Mouse (Mus musculus) kidney, embryonic 15.5 days (tissue): ENCODE measurements around the gene Trappc3. TPM values are rescaled to one million over a fixed set of nuclear protein-coding genes. Genes with fewer than 3 reads are reported as not detected.

Experiments
- ATAC-seq: fragments of 200-750 bp; cut with Nextera tagmentation; replicated peaks from 2 replicates; pipeline ENCODE4 v1.8.0; 2017; ENCODE audit warnings: moderate TSS enrichment; ENCODE audit not compliant: low FRiP score
- H3K27ac ChIP-seq: fragments of 300-500 bp; sonication (generic); 2 replicates; pipeline ENCODE4 v1.5.1; 2015; ENCODE audit warnings: mild to moderate bottlenecking, inconsistent platforms
- H3K27me3 ChIP-seq: fragments of 300-500 bp; sonication (generic); 2 replicates; pipeline ENCODE4 v1.6.1; 2015; ENCODE audit warnings: inconsistent platforms
- H3K36me3 ChIP-seq: fragments of 300-500 bp; sonication (generic); 2 replicates; pipeline ENCODE4 v1.6.1; 2015; ENCODE audit warnings: inconsistent platforms
- H3K4me1 ChIP-seq: fragments of 300-500 bp; sonication (generic); 2 replicates; pipeline ENCODE4 v1.6.1; 2015; ENCODE audit warnings: inconsistent platforms
- H3K4me2 ChIP-seq: fragments of 300-500 bp; sonication (generic); 2 replicates; pipeline ENCODE4 v1.6.1; 2015; ENCODE audit warnings: moderate library complexity, mild to moderate bottlenecking, inconsistent platforms
- H3K4me3 ChIP-seq: fragments of 300-500 bp; sonication (generic); replicated peaks from 2 replicates; pipeline ENCODE4 v1.5.1; 2015; ENCODE audit warnings: mild to moderate bottlenecking, inconsistent platforms
- H3K9ac ChIP-seq: fragments of 300-500 bp; sonication (generic); 2 replicates; pipeline ENCODE4 v1.6.1; 2015; ENCODE audit warnings: mild to moderate bottlenecking, inconsistent platforms
- H3K9me3 ChIP-seq: fragments of 300-500 bp; sonication (generic); replicated peaks from 2 replicates; pipeline ENCODE4 v1.6.1; 2016; ENCODE audit warnings: inconsistent platforms
- WGBS: fragments of 180-500 bp; shearing (Covaris S2); methylation state at CpG from one replicate; pipeline ENCODE4 v1.1.7; 2015; ENCODE audit warnings: mixed read lengths; 5-methylcytosine and 5-hydroxymethylcytosine counted together
- polyA plus RNA-seq: library from polyadenylated mRNA; unstranded; fragments of >200 nt; fragmentation: Nextera tagmentation; extraction: Ambion mirVana; gene quantifications from 2 replicates; pipeline ENCODE4 v1.2.1, GENCODE M21; 2015

Gene Trappc3
- polyA plus RNA-seq, 1 experiment from 2014 or later = 106 TPM

GRCm38 (mm10) chr4:126261675-126262074, 450 bp upstream of the Trappc3 start:
- Histone ChIP-seq H3K4me2 (peak overlapping the region; percentile 56), H3K4me1 (peaks cover 61% of the 10 kb centered on the region), H3K36me3 (no peaks in the 10 kb centered on the region), H3K9ac (no peak overlapping the region), H3K9me3 (no peaks in the 10 kb centered on the region), H3K27me3 (no peaks in the 10 kb centered on the region), H3K27ac (peak overlapping the region; percentile 97), H3K4me3 (peak overlapping the region; percentile 72; the same call in 1 of the 2 replicates)
- 40% methylated on average over 7 of the region's 7 CpGs for WGBS
- no peak for ATAC-seq

- H3K36me3 ChIP-seq = peaks cover 24% of the 10 kb centered on the region
- H3K27ac ChIP-seq = no peak overlapping the region
- H3K4me3 ChIP-seq = no peak overlapping the region
- no peaks in the 10 kb centered on the region for H3K27me3 ChIP-seq
- H3K9ac ChIP-seq = no peak overlapping the region
- WGBS = 84% methylated on average over 3 of the region's 3 CpGs
- H3K4me2 ChIP-seq = no peak overlapping the region
- H3K4me1 ChIP-seq = no peaks in the 10 kb centered on the region
- no peaks in the 10 kb centered on the region for H3K9me3 ChIP-seq
- no peak for ATAC-seq
Observed at GRCm38 (mm10) chr4:126269292-126269691, 7.2 kb downstream of the Trappc3 start.

GRCm38 (mm10) chr4:126273753-126274152, 11.6 kb downstream of the Trappc3 start:
- Histone ChIP-seq H3K4me2 (no peak overlapping the region), H3K27ac (no peak overlapping the region), H3K36me3 (peaks cover 36% of the 10 kb centered on the region), H3K27me3 (no peaks in the 10 kb centered on the region), H3K4me1 (peaks cover 18% of the 10 kb centered on the region), H3K9ac (no peak overlapping the region), H3K9me3 (no peaks in the 10 kb centered on the region), H3K4me3 (no peak overlapping the region)
- no peak for ATAC-seq
- 82% methylated on average over 13 of the region's 13 CpGs for WGBS

- Histone ChIP-seq H3K36me3 (peaks cover 36% of the 10 kb centered on the region), H3K27me3 (no peaks in the 10 kb centered on the region), H3K9ac (no peak overlapping the region), H3K27ac (peak overlapping the region; percentile 46; the same call in 1 of the 2 replicates), H3K4me2 (no peak overlapping the region), H3K9me3 (no peaks in the 10 kb centered on the region), H3K4me1 (peaks cover 20% of the 10 kb centered on the region), H3K4me3 (no peak overlapping the region)
- no peak for ATAC-seq
- WGBS = 88% methylated on average over 4 of the region's 4 CpGs
Observed at GRCm38 (mm10) chr4:126275081-126275480, 13.0 kb downstream of the Trappc3 start.

GRCm38 (mm10) chr4:126275681-126276131, 13.6 kb downstream of the Trappc3 start:
- no peaks in the 10 kb centered on the region for H3K27me3 ChIP-seq
- no peak overlapping the region for H3K4me2 ChIP-seq
- WGBS = 40% methylated on average over 13 of the region's 13 CpGs
- peaks cover 36% of the 10 kb centered on the region for H3K36me3 ChIP-seq
- ATAC-seq = peak; percentile 51; the same call in 1 of the 2 replicates
- H3K4me1 ChIP-seq = peaks cover 20% of the 10 kb centered on the region
- H3K9ac ChIP-seq = no peak overlapping the region
- H3K4me3 ChIP-seq = no peak overlapping the region
- no peaks in the 10 kb centered on the region for H3K9me3 ChIP-seq
- H3K27ac ChIP-seq = peak overlapping the region; percentile 46

GRCm38 (mm10) chr4:126277906-126278564, 15.9 kb downstream of the Trappc3 start:
- Histone ChIP-seq H3K4me2 (peak overlapping the region; percentile 36; the same call in 1 of the 2 replicates), H3K36me3 (peaks cover 25% of the 10 kb centered on the region), H3K9ac (no peak overlapping the region; the same call in 1 of the 2 replicates), H3K9me3 (no peaks in the 10 kb centered on the region), H3K4me3 (0 out of 2 replicates have a peak overlapping the region, but pooled peaks have one; percentile 2), H3K27ac (peak overlapping the region; percentile 32; the same call in 1 of the 2 replicates), H3K4me1 (peaks cover 20% of the 10 kb centered on the region), H3K27me3 (no peaks in the 10 kb centered on the region)
- WGBS = 9% methylated on average over 13 of the region's 13 CpGs
- ATAC-seq = peak; percentile 66

- peaks cover 20% of the 10 kb centered on the region for H3K36me3 ChIP-seq
- 25% methylated on average over 9 of the region's 9 CpGs for WGBS
- 0 out of 2 replicates have a peak, but pooled peaks cover 3% of the 10 kb centered on the region for H3K27me3 ChIP-seq
- ATAC-seq = no peak
- no peaks in the 10 kb centered on the region for H3K9me3 ChIP-seq
- H3K4me3 ChIP-seq = no peak overlapping the region
- H3K9ac ChIP-seq = no peak overlapping the region; the same call in 1 of the 2 replicates
- H3K4me2 ChIP-seq = 0 out of 2 replicates have a peak overlapping the region, but pooled peaks have one; percentile 36
- H3K4me1 ChIP-seq = peaks cover 20% of the 10 kb centered on the region
- peak overlapping the region; percentile 32; the same call in 1 of the 2 replicates for H3K27ac ChIP-seq
Observed at GRCm38 (mm10) chr4:126278565-126278915, 16.4 kb downstream of the Trappc3 start.

GRCm38 (mm10) chr4:126278961-126279360, 16.8 kb downstream of the Trappc3 start:
- WGBS = 45% methylated on average over 9 of the region's 9 CpGs
- no peak for ATAC-seq
- H3K9ac ChIP-seq = no peak overlapping the region

GRCm38 (mm10) chr4:126281706-126282105, 19.6 kb downstream of the Trappc3 start:
- Histone ChIP-seq H3K4me3 (no peak overlapping the region), H3K4me2 (no peak overlapping the region), H3K4me1 (peaks cover 20% of the 10 kb centered on the region), H3K27ac (no peak overlapping the region), H3K9me3 (no peaks in the 10 kb centered on the region), H3K36me3 (no peaks in the 10 kb centered on the region), H3K27me3 (peaks cover 28% of the 10 kb centered on the region), H3K9ac (no peak overlapping the region)
- WGBS = 74% methylated on average over 9 of the region's 9 CpGs
- ATAC-seq = no peak

More at GRCm38 (mm10) chr4:126278961-126279360, 16.8 kb downstream of the Trappc3 start:
- Histone ChIP-seq H3K36me3 (peaks cover 16% of the 10 kb centered on the region), H3K27ac (0 out of 2 replicates have a peak overlapping the region, but pooled peaks have one; percentile 32), H3K4me1 (peaks cover 20% of the 10 kb centered on the region), H3K27me3 (0 out of 2 replicates have a peak, but pooled peaks cover 6% of the 10 kb centered on the region), H3K9me3 (no peaks in the 10 kb centered on the region), H3K4me2 (no peak overlapping the region), H3K4me3 (no peak overlapping the region)

GRCm38 (mm10) chr4:126283582-126283981, 21.5 kb downstream of the Trappc3 start:
- Histone ChIP-seq H3K36me3 (no peaks in the 10 kb centered on the region), H3K27ac (no peak overlapping the region), H3K4me1 (peaks cover 29% of the 10 kb centered on the region), H3K27me3 (peaks cover 47% of the 10 kb centered on the region), H3K9me3 (no peaks in the 10 kb centered on the region), H3K4me3 (no peak overlapping the region), H3K4me2 (no peak overlapping the region), H3K9ac (no peak overlapping the region)
- 89% methylated on average over 8 of the region's 8 CpGs for WGBS
- ATAC-seq = no peak

GRCm38 (mm10) chr4:126286492-126286891, 24.4 kb downstream of the Trappc3 start, which contains the start of gene Col8a2:
Col8a2 (plus strand) TSS chr4:126286793.
- WGBS = 2% methylated on average over 29 of the region's 42 CpGs
- no peaks in the 10 kb centered on the region for H3K36me3 ChIP-seq
- peak within 1 kb of the TSS; percentile 68; the same call in 1 of the 2 replicates for H3K27ac ChIP-seq
- H3K9ac ChIP-seq = peak within 1 kb of the TSS; percentile 45
- H3K4me2 ChIP-seq = peak within 1 kb of the TSS; percentile 82
- peak within 1 kb of the TSS; percentile 52 for H3K4me3 ChIP-seq
- ATAC-seq = peak; percentile 79
- H3K4me1 ChIP-seq = peaks cover 35% of the 10 kb centered on the region
- H3K9me3 ChIP-seq = no peaks in the 10 kb centered on the region
- peaks cover 60% of the 10 kb centered on the region for H3K27me3 ChIP-seq

GRCm38 (mm10) chr4:126287302-126287995, 25.3 kb downstream of the Trappc3 start:
- Histone ChIP-seq H3K4me3 (peak overlapping the region; percentile 52), H3K9me3 (no peaks in the 10 kb centered on the region), H3K36me3 (no peaks in the 10 kb centered on the region), H3K27me3 (peaks cover 60% of the 10 kb centered on the region), H3K9ac (no peak overlapping the region), H3K27ac (peak overlapping the region; percentile 28; the same call in 1 of the 2 replicates), H3K4me2 (peak overlapping the region; percentile 82), H3K4me1 (peaks cover 35% of the 10 kb centered on the region)
- 26% methylated on average over 11 of the region's 11 CpGs for WGBS
- ATAC-seq = 0 out of 2 replicates have a peak, but pooled peaks have one; percentile 7
